Mouse (Mus musculus): Measurements from ENCODE around the gene Ptpn1.

Gene Ptpn1

GRCm38 (mm10) chr2:167978271-167978670, 46.4 kb downstream of the Ptpn1 start:
- no peak for DNase-seq

DNA sequence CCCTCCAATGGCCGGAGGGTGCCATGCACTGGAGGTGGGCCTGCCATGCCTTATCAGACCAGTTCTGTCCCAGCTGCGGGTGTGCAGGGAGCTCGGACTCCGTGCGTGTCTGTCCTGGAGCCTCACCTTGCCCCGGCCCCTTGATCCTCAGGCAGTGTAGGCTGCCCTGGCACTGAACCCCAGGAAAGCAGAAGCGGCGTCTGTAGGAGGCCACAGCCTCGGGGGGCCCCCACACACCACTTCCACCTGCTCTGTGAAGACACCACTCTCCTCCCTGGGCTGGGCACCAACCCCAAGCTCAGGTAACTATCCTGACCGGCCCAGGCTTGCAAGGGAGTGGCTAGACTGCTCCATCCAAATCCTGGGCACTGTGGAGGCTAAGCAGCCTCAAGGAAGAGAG, 48.5 kb downstream of the Ptpn1 start:
- DNase-seq: no peak

DNA sequence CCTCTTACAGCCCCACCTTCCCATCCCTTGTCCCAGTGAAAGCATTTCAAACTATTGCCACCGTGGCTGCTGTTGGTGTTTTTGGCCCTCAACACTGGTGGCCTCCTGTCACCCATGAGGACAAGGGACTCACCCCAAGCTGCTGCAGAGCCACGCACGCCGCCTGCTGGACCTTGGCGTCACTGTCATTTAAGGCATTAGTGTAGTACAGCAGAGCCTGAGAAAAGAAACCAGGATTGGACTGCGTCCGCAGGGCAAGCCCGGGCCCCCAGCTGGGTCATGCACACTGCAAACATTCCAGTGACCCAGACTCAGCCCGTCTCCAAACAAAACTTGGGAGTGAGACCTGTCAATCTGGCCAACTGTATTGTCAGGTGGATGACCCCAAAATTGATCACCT, 50.8 kb downstream of the Ptpn1 start:
- no peak for DNase-seq

GRCm38 (mm10) chr2:167984371-167984770, 52.5 kb downstream of the Ptpn1 start:
- no peak for DNase-seq

GRCm38 (mm10) chr2:167984946-167985345, 53.1 kb downstream of the Ptpn1 start:
- DNase-seq: no peak

GRCm38 (mm10) chr2:167986762-167987161, 54.9 kb downstream of the Ptpn1 start:
- no peak for DNase-seq

GRCm38 (mm10) chr2:167987640-167988039, 55.8 kb downstream of the Ptpn1 start:
- DNase-seq: no peak

- no peak for DNase-seq
These were observed 57.5 kb downstream of the Ptpn1 start for GRCm38 (mm10) chr2:167989310-167989709.

GRCm38 (mm10) chr2:167993260-167993659, 61.4 kb downstream of the Ptpn1 start:
- no peak for DNase-seq

DNA sequence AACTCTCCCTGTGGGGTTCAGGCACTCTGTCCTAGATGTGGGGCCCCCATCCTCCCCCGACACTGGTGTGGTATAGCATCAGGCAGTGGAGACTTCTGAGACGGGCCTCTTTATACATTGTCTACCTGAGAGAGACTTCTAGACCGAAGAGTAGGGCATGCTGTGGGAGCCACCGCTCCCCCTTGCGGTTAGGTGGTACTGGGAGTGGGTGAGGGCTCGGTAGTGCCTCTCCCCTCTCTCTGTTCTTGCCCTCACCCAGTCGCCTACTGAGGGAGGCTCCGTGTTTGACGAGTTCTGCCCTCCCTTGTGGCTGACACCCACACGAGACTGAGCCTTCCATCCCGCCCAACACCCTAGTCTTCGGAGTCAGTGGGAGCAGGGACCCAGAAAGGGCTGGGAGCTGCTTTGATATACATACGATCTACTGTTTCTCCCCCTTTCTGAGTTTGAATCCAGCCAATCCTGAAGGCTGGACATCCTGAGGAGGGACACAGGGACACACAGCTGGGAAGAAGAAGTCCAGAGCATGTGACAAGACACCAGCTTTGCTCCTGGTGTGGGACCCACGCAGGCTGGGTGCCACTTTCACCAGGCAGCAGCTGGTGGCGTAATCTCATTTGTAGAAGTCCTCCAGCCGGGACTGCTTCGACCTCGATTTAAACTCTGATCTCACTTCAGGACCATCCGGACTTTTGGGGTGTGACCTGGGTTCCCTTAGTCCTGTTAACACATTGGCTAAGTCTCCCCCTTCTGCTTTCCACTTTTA, 64.2 kb downstream of the Ptpn1 start:
- no peak for DNase-seq

DNA sequence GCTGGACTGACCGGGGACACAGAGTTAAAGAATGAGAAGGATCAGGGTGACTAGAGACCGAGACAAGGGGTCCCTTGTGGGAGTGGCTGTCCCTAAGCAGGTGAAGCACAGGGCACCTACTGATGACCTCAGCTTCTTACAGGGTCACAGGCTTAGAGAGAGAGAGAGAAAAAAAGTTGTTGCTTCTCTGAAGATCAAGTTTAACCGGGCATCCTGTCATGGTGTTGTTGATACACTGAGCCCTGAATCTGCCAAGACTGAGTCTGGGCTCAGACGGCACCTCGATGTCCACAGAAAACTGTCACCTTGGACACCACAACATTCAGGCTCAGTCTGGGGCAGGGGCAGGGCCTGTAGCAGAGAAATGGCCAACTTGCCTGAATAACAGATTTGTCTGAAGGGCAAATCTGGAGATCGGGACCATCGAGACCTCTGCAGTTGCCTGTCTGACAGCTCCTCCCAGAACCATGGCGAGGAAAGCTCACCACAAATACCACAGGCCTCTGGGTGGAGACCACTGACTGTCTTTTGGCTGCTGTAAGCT, 64.9 kb downstream of the Ptpn1 start:
- no peak for DNase-seq

DNA sequence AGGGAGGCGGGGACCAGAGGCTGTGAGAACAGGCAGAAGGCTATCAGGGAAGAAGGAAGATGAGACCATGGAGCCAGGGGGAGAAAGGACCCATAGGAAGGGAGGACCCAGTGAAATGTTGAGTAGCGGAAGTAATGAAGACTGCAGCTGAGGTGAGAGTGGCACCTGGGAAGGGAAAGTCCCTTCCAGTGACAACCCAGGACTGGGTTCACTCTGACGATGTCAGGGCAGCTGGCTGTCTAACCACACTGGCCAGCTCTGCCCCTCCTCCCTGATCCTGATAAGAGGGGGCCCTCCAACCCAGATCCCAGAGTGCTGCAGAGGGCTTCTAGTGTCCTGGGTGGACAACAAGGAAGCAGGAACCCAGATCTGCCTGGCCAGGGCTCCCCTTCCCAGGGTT, 65.7 kb downstream of the Ptpn1 start:
- no peak for DNase-seq

DNA sequence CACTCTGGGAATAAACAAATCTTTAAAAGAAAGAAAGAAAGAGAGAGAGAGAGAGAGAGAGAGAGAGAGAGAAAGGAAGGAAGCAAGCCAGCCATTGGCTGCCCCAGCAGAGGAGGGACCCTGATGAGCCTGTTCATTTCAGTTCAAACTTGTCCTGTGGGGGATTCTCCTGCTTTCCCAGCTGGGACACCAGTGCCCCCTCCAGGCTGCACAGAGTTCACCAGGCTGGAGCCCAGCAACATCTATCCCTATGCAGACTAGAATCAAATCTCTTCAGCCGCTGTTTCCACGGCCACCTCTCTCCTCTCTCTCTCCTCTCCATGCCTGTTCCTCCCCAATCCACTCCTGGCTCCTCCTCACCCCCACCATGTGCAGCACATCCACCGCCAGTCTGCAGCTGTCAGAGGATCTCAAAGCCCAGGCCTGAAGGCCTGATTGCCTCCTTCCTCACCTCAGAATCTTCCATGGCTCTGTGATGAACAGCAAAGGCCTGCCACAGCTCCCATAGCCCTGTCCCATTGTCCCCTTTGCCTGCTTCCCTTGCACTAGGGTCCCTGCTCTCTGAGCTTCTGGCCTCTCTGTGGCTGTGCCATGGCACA, 67.4 kb downstream of the Ptpn1 start:
- DNase-seq: no peak

DNA sequence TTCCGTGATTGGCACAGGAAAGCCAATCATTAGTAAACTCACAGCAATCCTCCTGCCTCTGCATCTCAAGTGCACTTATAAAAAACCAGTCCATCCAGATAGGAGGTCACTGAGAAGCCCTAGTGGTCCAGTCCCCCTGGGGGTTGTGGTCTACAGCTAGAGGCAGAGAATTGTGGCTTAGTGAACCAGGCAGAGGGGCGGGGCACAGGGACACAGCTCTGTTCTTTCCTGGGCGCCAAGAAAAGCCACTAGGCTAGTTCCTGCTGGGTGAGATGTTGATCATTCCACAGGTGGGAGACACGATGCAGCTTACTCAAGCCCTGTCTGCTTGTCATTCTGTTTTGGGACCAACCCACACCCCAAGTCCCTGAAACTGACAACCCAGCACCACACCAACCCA, 70.3 kb downstream of the Ptpn1 start:
- DNase-seq: no peak

DNA sequence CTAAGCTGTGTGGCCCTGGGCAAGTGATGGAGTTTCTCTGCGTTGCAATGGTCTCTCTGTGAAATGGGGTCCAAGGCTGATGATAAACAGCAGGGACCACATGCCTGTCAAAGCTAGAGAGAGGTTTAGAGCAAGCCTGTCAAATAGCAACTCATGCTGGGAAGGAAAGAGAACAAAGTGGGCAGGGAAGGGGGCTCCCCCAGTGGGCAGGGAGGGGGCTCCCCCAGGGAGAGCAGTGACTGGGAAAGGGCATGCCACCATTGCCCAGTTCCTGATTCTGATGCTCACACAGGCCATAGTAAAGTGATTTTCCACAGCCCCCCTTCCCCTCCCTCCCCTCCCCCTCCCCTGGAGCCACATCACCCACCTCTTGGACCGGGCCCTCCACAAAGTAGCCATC, 71.0 kb downstream of the Ptpn1 start:
- DNase-seq: no peak

- no peak for DNase-seq
These were observed 71.6 kb downstream of the Ptpn1 start for GRCm38 (mm10) chr2:168003431-168003830.

GRCm38 (mm10) chr2:168004369-168004768, 72.5 kb downstream of the Ptpn1 start:
- no peak for DNase-seq

- no peak for DNase-seq
These were observed 73.1 kb downstream of the Ptpn1 start for GRCm38 (mm10) chr2:168005005-168005404.

DNA sequence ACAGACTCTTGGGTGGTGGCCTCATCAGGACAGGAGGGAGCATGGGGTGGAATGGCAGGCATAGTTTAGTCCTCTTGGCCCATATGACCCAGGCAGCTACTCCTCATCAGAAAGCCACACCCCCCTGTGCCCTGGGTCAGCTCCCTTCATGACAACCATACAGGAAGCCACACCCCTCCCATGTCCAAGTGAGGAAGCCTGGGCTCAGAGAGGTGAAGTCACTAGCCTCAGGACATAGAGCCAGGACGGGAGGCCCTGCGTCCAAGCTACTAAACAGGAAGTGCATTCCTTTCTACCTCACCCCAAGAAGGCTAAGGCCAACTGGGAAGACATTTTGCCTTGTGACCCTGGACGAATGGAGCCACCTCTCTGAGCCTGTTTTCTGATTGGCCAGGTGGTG, 73.8 kb downstream of the Ptpn1 start:
- DNase-seq: no peak

DNA sequence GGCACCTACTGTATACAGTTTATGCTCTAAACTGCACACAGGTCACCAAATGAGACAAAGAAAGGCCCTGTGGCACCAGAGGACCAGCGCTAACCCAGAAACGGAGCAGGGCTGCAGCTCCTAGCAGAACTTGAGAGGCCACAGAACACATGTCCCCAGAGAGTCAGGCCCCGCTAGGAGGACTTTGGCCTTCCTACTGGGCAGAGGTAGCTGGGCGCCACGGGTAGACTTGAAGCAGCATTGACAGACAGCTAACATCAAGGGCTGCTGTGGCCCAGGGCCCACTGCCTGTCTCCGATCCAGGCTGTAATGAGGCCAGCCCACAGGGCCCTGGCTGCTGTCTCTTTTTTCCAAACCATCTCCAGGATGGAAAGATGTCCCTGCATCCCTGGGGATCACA, 74.6 kb downstream of the Ptpn1 start:
- no peak for DNase-seq

DNA sequence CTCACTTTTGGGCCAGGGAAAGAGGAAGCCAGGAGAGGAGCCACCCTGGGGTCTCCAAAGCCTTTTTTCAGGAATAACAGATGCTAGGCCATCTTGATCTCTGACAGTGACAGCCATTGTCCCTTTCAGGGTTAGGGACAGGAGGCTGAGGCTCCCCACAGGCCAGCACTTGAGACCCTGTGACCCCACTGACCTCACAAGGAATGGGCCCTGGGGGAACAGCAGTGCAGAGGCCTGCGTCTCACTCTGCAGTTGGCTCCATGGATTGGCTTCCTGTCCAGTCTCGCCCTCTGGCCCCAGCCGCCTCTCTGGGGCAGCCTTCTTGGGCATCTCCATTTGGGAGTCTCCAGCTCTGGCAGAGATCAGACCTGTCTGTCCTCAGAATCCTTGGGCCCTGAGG, 76.3 kb downstream of the Ptpn1 start:
- DNase-seq: no peak

DNA sequence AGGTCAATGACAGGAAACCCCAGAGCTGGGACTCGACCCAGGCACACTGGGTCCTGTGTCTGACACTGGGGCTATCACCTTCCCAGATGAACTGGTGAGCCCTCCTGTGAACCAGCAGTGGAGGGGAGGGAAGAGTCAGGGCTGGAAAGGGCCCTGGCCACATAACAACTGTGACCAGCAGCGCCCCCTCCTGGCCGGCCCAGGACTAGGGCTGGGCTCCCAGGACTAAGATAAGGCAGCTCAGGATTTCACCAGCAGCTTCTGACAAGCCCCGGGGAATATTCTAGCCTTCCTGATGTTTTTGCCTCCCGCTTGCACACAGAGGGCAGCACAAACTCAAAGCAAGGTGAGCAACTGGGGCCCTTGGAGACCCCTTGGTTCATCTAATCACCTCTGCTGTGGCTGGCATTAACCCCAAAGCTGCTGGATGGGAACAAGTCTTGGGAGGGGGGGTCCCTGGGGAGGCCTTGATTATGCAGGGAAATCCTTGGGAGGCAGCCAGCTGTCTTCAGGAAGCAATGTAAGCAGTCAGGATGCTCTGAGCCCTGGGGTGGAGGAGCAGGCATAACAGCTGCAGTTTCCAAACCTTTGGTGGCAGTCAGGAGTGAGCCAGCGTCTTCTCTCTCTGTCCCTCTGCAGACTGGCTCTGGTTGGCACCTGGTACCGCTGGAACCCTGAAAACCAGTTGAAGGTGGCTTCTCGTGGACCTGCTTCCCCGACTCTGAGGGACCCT, 78.2 kb downstream of the Ptpn1 start, which contains the start of gene Ripor3:
Gene Ripor3 (minus strand): TSS at position 683 of the 733 bp plus-strand sequence.
- no peak for DNase-seq

DNA sequence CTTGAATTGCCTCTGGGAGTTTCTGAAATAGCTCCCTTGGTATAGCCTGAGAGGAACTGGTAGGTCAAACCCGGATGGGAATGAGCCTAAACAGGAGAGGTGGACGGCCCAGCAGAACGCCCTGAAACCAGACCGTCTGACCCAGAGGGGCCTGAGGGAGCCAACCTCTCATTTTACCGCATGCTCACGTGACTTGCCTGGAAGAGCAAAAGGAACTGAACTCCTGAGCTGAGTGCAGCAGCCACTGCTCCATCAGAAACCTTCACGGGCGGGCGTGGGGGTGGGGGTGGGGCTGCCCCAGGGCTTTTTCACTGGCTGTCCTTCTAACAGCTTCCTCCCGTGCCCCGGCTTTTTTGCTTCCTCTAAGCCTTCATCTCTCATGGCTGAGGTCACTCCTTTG, 79.0 kb downstream of the Ptpn1 start:
- no peak for DNase-seq

- DNase-seq: no peak
These were observed 85.1 kb downstream of the Ptpn1 start for GRCm38 (mm10) chr2:168016951-168017391.
